Mouse (Mus musculus) limb, embryonic 14.5 days (tissue): ENCODE results near the gene Fam228a. TPM values are rescaled to one million over a fixed set of nuclear protein-coding genes. Genes with fewer than 3 reads are reported as not detected.

Experiments
- ATAC-seq: fragments of 200-750 bp; cut with Nextera tagmentation; 2 replicates; pipeline ENCODE4 v1.8.0; 2017; ENCODE audit warnings: low read depth, moderate number of reproducible peaks, moderate TSS enrichment; ENCODE audit not compliant: low FRiP score
- DNase-seq: peaks from one replicate; pipeline ENCODE4 v3.0.0-alpha.2; 2015; ENCODE audit warnings: low spot score
- H3K27ac ChIP-seq: fragments of 300-500 bp; sonication (generic); replicated peaks from 2 replicates; pipeline ENCODE4 v1.5.1; 2014; ENCODE audit warnings: low read depth, mild to moderate bottlenecking, low read length, moderate library complexity, mixed read lengths
- H3K27me3 ChIP-seq: fragments of 300-500 bp; sonication (generic); 2 replicates; pipeline ENCODE4 v1.6.1; 2014; ENCODE audit warnings: low read length, mixed read lengths; ENCODE audit not compliant: control insufficient read depth, insufficient read depth
- H3K36me3 ChIP-seq: fragments of 300-500 bp; sonication (generic); 2 replicates; pipeline ENCODE4 v1.6.1; 2014; ENCODE audit warnings: mild to moderate bottlenecking, low read length, moderate library complexity, mixed read lengths; ENCODE audit not compliant: control insufficient read depth, insufficient read depth
- H3K4me1 ChIP-seq: fragments of 300-500 bp; sonication (generic); 2 replicates; pipeline ENCODE4 v1.6.1; 2014; ENCODE audit warnings: antibody characterized with exemption, low read length, mixed read lengths; ENCODE audit not compliant: control insufficient read depth, insufficient read depth
- H3K4me2 ChIP-seq: fragments of 300-500 bp; sonication (generic); replicated peaks from 2 replicates; pipeline ENCODE4 v1.6.1; 2014; ENCODE audit warnings: low read depth, mild to moderate bottlenecking, low read length, moderate library complexity; ENCODE audit not compliant: severe bottlenecking
- H3K4me3 ChIP-seq: fragments of 300-500 bp; sonication (generic); replicated peaks from 2 replicates; pipeline ENCODE4 v1.5.1; 2014; ENCODE audit warnings: low read length
- H3K9ac ChIP-seq: fragments of 300-500 bp; sonication (generic); 2 replicates; pipeline ENCODE4 v1.6.1; 2014; ENCODE audit warnings: mild to moderate bottlenecking, low read depth, low read length, moderate library complexity; ENCODE audit not compliant: severe bottlenecking
- H3K9me3 ChIP-seq: fragments of 300-500 bp; sonication (generic); 2 replicates; pipeline ENCODE4 v1.6.1; 2016; ENCODE audit warnings: low read length; ENCODE audit not compliant: control insufficient read depth
- POLR2A ChIP-seq: fragments of 200-500 bp; IDR thresholded peaks from 2 replicates; pipeline ENCODE4 v1.8.0; 2012; ENCODE audit warnings: inconsistent platforms, mild to moderate bottlenecking, moderate library complexity, borderline replicate concordance; ENCODE audit not compliant: insufficient read depth, insufficient read length; ENCODE audit errors: extremely low read depth
- WGBS: fragments of 180-500 bp; shearing (Covaris S2); extraction: QIAGEN DNeasy Blood & Tissue Kit; methylation state at CpG from one replicate; pipeline ENCODE4 v1.1.7; 2014; 5-methylcytosine and 5-hydroxymethylcytosine counted together
- polyA plus RNA-seq, 2 experiments: library from polyadenylated mRNA; depleted of rRNA in 1 of 2; stranded (reverse) in 1 of 2; unstranded in 1 of 2; fragments of >200 nt; fragmentation: Nextera tagmentation in 1 of 2; extraction: Ambion mirVana in 1 of 2; gene quantifications; 2 replicates each; pipeline versions ENCODE4 v1.2.1 to v1.2.3; 2012 to 2014

The Fam228a gene
- polyA plus RNA-seq, 2 experiments = 0.55 to 1.9 TPM

GRCm38 (mm10) chr12:4694534-4694933 is 43.7 kb downstream of the Fam228a start:
- Histone ChIP-seq H3K9ac (no peak overlapping the region), H3K4me1 (no peaks in the 10 kb centered on the region), H3K27me3 (no peaks in the 10 kb centered on the region), H3K27ac (no peak overlapping the region), H3K4me3 (no peak overlapping the region), H3K9me3 (no peaks in the 10 kb centered on the region), H3K4me2 (no peak overlapping the region), H3K36me3 (peaks cover 9% of the 10 kb centered on the region; the same call in 1 of the 2 replicates)
- ATAC-seq (no peak), DNase-seq (no peak)
- whole genome bisulfite sequencing = 94% methylated on average over 1 of the region's 1 CpGs
- no peak for TF ChIP-seq POLR2A

DNA sequence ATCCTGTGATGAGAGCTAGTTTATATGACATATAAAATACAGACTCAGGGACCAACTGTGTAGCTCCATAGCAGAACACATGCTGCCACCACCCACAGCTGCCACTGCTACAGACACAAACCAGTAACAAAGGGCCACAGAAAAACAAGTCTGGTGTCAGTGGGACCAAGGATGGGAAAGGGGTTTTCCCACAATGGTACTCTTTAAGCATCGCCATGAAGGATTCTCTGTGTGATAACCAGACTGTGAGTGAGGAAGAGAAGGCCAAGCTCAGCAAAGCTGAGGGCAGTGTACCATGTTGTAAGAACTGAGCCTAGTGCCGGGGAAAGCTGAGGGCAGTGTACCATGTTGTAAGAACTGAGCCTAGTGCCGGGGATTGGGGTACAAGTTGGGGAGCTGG is 47.0 kb downstream of the Fam228a start:
- Histone ChIP-seq H3K36me3 (no peaks in the 10 kb centered on the region), H3K9ac (no peak overlapping the region), H3K27ac (no peak overlapping the region), H3K4me3 (no peak overlapping the region), H3K4me1 (no peaks in the 10 kb centered on the region), H3K4me2 (no peak overlapping the region), H3K27me3 (no peaks in the 10 kb centered on the region), H3K9me3 (no peaks in the 10 kb centered on the region)
- no peak for TF ChIP-seq POLR2A
- DNase-seq (no peak), ATAC-seq (no peak)
- 82% methylated on average over 3 of the region's 3 CpGs for WGBS

GRCm38 (mm10) chr12:4689341-4689740 is 48.9 kb downstream of the Fam228a start:
- Histone ChIP-seq H3K9ac (no peak overlapping the region), H3K4me1 (no peaks in the 10 kb centered on the region), H3K27me3 (no peaks in the 10 kb centered on the region), H3K4me2 (no peak overlapping the region), H3K36me3 (no peaks in the 10 kb centered on the region), H3K27ac (no peak overlapping the region), H3K9me3 (no peaks in the 10 kb centered on the region), H3K4me3 (no peak overlapping the region)
- ATAC-seq (no peak), DNase-seq (no peak)
- 95% methylated on average over 14 of the region's 14 CpGs for WGBS
- TF ChIP-seq POLR2A = no peak

GRCm38 (mm10) chr12:4688386-4688785 is 49.8 kb downstream of the Fam228a start:
- Histone ChIP-seq H3K4me3 (no peak overlapping the region), H3K36me3 (peaks cover 2% of the 10 kb centered on the region; the same call in 1 of the 2 replicates), H3K4me2 (no peak overlapping the region), H3K4me1 (no peaks in the 10 kb centered on the region), H3K27ac (no peak overlapping the region), H3K9ac (no peak overlapping the region), H3K9me3 (no peaks in the 10 kb centered on the region), H3K27me3 (no peaks in the 10 kb centered on the region)
- DNase-seq (no peak), ATAC-seq (no peak)
- no peak for TF ChIP-seq POLR2A
- WGBS = 89% methylated on average over 2 of the region's 2 CpGs

- no peak overlapping the region for H3K9ac ChIP-seq
- no peaks in the 10 kb centered on the region for H3K4me1 ChIP-seq
- no peak for TF ChIP-seq POLR2A
- peaks cover 4% of the 10 kb centered on the region; the same call in 1 of the 2 replicates for H3K36me3 ChIP-seq
- no peaks in the 10 kb centered on the region for H3K27me3 ChIP-seq
- no peaks in the 10 kb centered on the region for H3K9me3 ChIP-seq
- H3K27ac ChIP-seq = no peak overlapping the region
- no peak overlapping the region for H3K4me3 ChIP-seq
- H3K4me2 ChIP-seq = no peak overlapping the region
- ATAC-seq (no peak), DNase-seq (no peak)
- WGBS = 92% methylated on average over 4 of the region's 4 CpGs
These were observed 52.8 kb downstream of the Fam228a start for GRCm38 (mm10) chr12:4685441-4685840.

DNA sequence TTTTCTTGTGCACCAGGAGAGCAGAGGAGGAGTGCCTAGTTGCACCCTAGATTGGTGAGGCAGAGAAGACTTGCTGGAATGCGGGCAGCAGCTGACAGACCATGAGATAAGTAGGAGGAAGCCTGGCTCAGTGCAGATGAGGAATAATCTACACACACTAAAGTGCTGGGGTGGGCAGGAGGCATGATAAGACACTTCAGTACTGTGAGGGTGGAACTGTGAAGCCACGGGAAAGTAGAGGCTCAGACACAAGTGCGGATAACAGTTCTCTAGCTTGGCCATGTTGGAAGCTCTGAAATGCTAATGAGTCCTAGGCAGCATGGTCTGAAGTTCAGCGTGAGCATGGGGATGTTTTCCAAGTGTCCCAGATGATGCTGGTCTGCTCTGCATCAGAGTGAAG is 58.3 kb downstream of the Fam228a start:
- H3K9me3 ChIP-seq = no peaks in the 10 kb centered on the region
- DNase-seq (no peak), ATAC-seq (no peak)
- no peak for TF ChIP-seq POLR2A
- WGBS = 72% methylated on average over 4 of the region's 4 CpGs
- H3K4me3 ChIP-seq = no peak overlapping the region
- H3K36me3 ChIP-seq = peaks cover 29% of the 10 kb centered on the region
- no peak overlapping the region for H3K27ac ChIP-seq
- H3K27me3 ChIP-seq = no peaks in the 10 kb centered on the region
- no peak overlapping the region for H3K4me2 ChIP-seq
- no peak overlapping the region for H3K9ac ChIP-seq
- H3K4me1 ChIP-seq = no peaks in the 10 kb centered on the region
